Comparison of ENCODE assay signal across 12 mouse cellular contexts in the genomic region with DNA sequence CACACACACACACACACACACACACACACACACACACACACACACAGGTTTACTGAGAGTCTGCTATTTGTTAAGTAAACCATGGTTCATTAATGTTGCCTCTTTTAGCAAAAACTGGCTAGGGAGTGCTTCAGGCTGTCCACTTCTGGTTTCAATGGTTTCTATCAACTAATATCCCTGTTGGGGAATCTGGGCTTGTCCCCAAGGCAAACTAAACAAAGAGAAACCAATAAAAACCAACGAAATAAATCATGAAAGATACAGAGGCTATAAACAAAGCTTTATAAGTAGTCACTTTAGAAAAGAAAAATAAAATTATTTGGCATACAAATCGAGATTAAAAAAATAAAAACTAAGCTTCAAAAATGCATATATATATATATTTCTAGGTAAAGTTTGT.
"Had no signal": no experiment of that assay in that cellular context is flagged by ENCODE, and none has a peak within 500 bp of the region (broad histone marks: within the 10 kb centered on the region; RNA-seq: fewer than 3 reads in every experiment).

No protein-coding gene starts in this region.

- H3K4me2 ChIP-seq: liver, embryonic 11.5 days; liver, embryonic 15.5 days; midbrain, embryonic 11.5 days; midbrain, embryonic 15.5 days; neural tube, embryonic 12.5 days had no signal

- H3K9me3 ChIP-seq: limb, embryonic 13.5 days; liver, embryonic 15.5 days; midbrain, embryonic 15.5 days; neural tube, embryonic 12.5 days had no signal

- H3K9ac ChIP-seq: limb, embryonic 13.5 days; liver, embryonic 15.5 days; midbrain, embryonic 15.5 days; neural tube, embryonic 12.5 days had no signal

- H3K27ac ChIP-seq: liver, embryonic 15.5 days; macrophage; midbrain, embryonic 15.5 days; neural tube, embryonic 12.5 days had no signal

- ATAC-seq: inflammation-experienced regulatory T-cells, adult 6 months; intestine, postnatal 0 days; lung, postnatal 0 days; midbrain, embryonic 15.5 days had no signal

- H3K27me3 ChIP-seq: limb, embryonic 13.5 days; liver, embryonic 15.5 days; megakaryocyte, embryonic 14.5 days; midbrain, embryonic 15.5 days; neural tube, embryonic 12.5 days had no signal

- H3K36me3 ChIP-seq: limb, embryonic 13.5 days; liver, embryonic 15.5 days; midbrain, embryonic 15.5 days; neural tube, embryonic 12.5 days had no signal

- DNase-seq: thymus, postnatal 4 days had no signal

- H3K4me3 ChIP-seq: liver, embryonic 15.5 days; megakaryocyte, embryonic 14.5 days; midbrain, embryonic 15.5 days; neural tube, embryonic 12.5 days had no signal

- H3K4me1 ChIP-seq: liver, embryonic 15.5 days; midbrain, embryonic 15.5 days; neural tube, embryonic 12.5 days had no signal
